Mouse (Mus musculus): ENCODE measurements at regions not wholly inside any gene's neighbourhood (a gene's known extent, or its start where the extent isn't known, plus 50 kb on each side); places are given as distances from the start of the nearest gene placed in this dataset.

GRCm38 (mm10) chr19:27134360-27134759 lies 81.9 kb upstream of the Vldlr start:
- no peak for DNase-seq (ENCODE audit: low spot score in 2 of 2)

- no peak for DNase-seq (ENCODE audit: low spot score in 2 of 2)
Observed at GRCm38 (mm10) chr19:27140892-27141291, 75.4 kb upstream of the Vldlr start.

- no peak for DNase-seq (ENCODE audit: low spot score in 2 of 2)
Observed at GRCm38 (mm10) chr19:27142181-27142580, 74.1 kb upstream of the Vldlr start.

- DNase-seq (ENCODE audit: low spot score in 2 of 2) = no peak
Observed at GRCm38 (mm10) chr19:27147404-27147803, 68.9 kb upstream of the Vldlr start.

- DNase-seq (ENCODE audit: low spot score in 2 of 2) = no peak
Observed at GRCm38 (mm10) chr19:27148330-27148729, 68.0 kb upstream of the Vldlr start.

GRCm38 (mm10) chr19:27149567-27149966 lies 66.7 kb upstream of the Vldlr start:
- DNase-seq (ENCODE audit: low spot score in 2 of 2) = no peak

GRCm38 (mm10) chr19:27161933-27162332 lies 54.4 kb upstream of the Vldlr start:
- DNase-seq (ENCODE audit: low spot score in 2 of 2) = no peak

Measured in spleen, postnatal 10 days (tissue).